Mouse (Mus musculus) activated CD4-positive, CD25-positive, alpha-beta regulatory T cell, adult 9 weeks (primary cell): ENCODE data around the gene Aldh2. TPM values are rescaled to one million over a fixed set of nuclear protein-coding genes. Genes with fewer than 3 reads are reported as not detected.

Source experiments
- polyA plus RNA-seq: library from polyadenylated mRNA; unstranded; fragments of 100-300 nt; shearing (Covaris generic); gene quantifications from one replicate; pipeline ENCODE4 v1.2.1, GENCODE M21; 2017

The Aldh2 gene
- 17.5 TPM for polyA plus RNA-seq

GRCm38 (mm10) chr5:121593451-121594401 lies at the start of gene Aldh2:
Gene Aldh2, minus strand, starts transcription at chr5:121593824.

GRCm38 (mm10) chr5:121618592-121619513 lies 25.2 kb upstream of the Aldh2 start, which contains the start of gene Acad12:
Gene Acad12, minus strand, starts transcription at chr5:121618938.

GRCm38 (mm10) chr5:121545793-121546529 lies 47.7 kb downstream of the Aldh2 start, which contains the start of gene Mapkapk5:
Gene Mapkapk5, minus strand, starts transcription at chr5:121545905.

GRCm38 (mm10) chr5:121544910-121545792 lies 48.5 kb downstream of the Aldh2 start, which contains the start of the genes Adam1a and Gm42878:
Gene Adam1a, minus strand, starts transcription at chr5:121545482.
Gene Gm42878, minus strand, starts transcription at chr5:121545482.

Other genes starting within 250 kb of the Aldh2 start
- gene Trafd1, start 208.2 kb downstream of the Aldh2 start, polyA plus RNA-seq = 62.9 TPM
- 40.6 TPM for gene Naa25, start 195.9 kb downstream of the Aldh2 start, polyA plus RNA-seq
- 1.5 TPM for gene Tmem116, start 141.9 kb downstream of the Aldh2 start, polyA plus RNA-seq
- gene Erp29, start 141.3 kb downstream of the Aldh2 start, polyA plus RNA-seq = 67.2 TPM
- gene Adam1b, start 90.4 kb downstream of the Aldh2 start, polyA plus RNA-seq = not detected
- gene Adam1a, start 48.3 kb downstream of the Aldh2 start, polyA plus RNA-seq = 1.0 TPM
- not detected for gene Gm42878, start 48.3 kb downstream of the Aldh2 start, polyA plus RNA-seq
- gene Mapkapk5, start 47.9 kb downstream of the Aldh2 start, polyA plus RNA-seq = 24.3 TPM
- gene Acad12, start 25.1 kb upstream of the Aldh2 start, polyA plus RNA-seq = 3.4 TPM
- 11.0 TPM for gene Acad10, start 66.7 kb upstream of the Aldh2 start, polyA plus RNA-seq
- 6.8 TPM for gene Brap, start 66.7 kb upstream of the Aldh2 start, polyA plus RNA-seq
- 16.3 TPM for gene Atxn2, start 117.5 kb upstream of the Aldh2 start, polyA plus RNA-seq
- gene Sh2b3, start 243.8 kb upstream of the Aldh2 start, polyA plus RNA-seq = 6.8 TPM